Mouse (Mus musculus): ENCODE data around the gene Fuz. TPM values are rescaled to one million over a fixed set of nuclear protein-coding genes. Genes with fewer than 3 reads are reported as not detected.
"Not testable (repeated sequence)": the region's sequence is repeated elsewhere in the genome, so short reads cannot be mapped to it uniquely, and the experiment has no call there.

Gene Fuz
- total RNA-seq, 4 experiments from 2014 or later, result 21.8 to 28.6 (median 24.0) TPM

DNA sequence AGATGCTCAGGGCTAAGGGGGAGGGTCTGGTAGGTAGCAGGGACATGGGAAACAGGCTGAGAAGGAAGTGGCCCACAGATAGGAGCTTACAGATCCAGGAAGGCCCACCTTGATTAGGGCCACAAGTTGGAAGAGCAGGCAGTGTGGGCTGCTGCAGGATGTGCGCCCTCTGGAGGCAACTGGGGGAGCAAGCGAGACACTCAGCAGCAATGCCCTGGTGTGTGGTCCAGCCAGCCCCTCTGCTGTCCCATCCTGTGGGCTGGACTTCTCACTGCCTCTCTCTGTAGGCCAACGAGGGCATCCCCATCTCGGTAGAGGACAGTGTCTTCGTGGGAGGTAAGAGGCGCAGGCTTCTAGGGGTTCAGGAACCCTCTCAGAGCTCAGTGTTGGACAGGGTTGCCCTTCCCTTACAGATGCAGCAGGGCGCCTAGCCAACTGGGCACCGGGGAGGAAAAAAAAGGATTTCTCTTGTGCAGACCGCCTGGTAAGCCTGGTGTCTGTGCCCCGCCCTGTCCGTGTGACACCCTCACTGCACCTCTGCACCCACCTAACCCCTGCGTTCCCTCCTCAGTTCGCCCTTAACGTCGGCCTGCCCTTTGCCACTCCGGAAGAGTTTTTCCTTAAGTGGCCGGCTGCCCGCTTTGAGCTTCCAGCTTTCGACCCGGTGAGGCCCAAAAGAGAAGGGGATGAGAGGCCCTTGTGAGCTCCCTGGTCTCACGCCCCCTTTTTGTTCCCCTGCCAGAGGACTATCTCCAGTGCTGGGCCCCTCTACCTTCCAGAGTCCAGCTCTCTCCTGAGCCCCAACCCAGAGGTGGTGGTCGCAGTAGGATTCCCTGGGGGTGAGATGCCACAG, 35.1 kb upstream of the Fuz start:
- DNase-seq (ENCODE audit: low spot score in 2 of 2), result no peak

GRCm38 (mm10) chr7:44861429-44861816, 34.5 kb upstream of the Fuz start:
- DNase-seq (ENCODE audit: low spot score in 2 of 2), result no peak

GRCm38 (mm10) chr7:44862434-44862833, 33.4 kb upstream of the Fuz start:
- DNase-seq (ENCODE audit: low spot score in 2 of 2), result no peak

- no peak for DNase-seq (ENCODE audit: low spot score in 2 of 2)
These were observed 32.7 kb upstream of the Fuz start for GRCm38 (mm10) chr7:44863210-44863609.

DNA sequence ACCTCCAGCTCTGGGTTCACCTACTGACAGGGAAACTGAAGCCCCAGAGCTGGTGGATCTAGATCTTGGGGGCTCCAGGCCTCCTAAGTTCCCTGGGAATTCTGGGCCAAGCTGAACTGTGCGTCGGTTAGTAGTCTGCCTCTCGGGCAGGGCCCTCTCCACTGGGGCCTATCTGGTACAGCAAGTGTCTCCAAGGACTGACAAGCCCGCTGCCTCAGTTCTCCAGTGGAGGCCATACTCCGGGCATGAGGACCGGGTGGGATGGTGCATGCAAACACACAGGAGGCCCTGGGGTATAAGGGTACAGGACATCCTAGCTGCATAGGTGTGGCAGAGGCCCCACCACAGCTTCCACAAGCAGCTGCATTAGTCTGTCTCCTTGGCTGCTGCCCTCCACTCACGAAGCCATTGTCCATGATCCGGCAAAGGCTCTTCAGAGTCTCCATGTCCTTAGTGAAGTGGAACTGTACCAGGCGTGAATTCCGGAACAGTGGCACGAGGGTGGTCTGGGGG, 31.8 kb upstream of the Fuz start:
- DNase-seq (ENCODE audit: low spot score in 2 of 2), result no peak

DNA sequence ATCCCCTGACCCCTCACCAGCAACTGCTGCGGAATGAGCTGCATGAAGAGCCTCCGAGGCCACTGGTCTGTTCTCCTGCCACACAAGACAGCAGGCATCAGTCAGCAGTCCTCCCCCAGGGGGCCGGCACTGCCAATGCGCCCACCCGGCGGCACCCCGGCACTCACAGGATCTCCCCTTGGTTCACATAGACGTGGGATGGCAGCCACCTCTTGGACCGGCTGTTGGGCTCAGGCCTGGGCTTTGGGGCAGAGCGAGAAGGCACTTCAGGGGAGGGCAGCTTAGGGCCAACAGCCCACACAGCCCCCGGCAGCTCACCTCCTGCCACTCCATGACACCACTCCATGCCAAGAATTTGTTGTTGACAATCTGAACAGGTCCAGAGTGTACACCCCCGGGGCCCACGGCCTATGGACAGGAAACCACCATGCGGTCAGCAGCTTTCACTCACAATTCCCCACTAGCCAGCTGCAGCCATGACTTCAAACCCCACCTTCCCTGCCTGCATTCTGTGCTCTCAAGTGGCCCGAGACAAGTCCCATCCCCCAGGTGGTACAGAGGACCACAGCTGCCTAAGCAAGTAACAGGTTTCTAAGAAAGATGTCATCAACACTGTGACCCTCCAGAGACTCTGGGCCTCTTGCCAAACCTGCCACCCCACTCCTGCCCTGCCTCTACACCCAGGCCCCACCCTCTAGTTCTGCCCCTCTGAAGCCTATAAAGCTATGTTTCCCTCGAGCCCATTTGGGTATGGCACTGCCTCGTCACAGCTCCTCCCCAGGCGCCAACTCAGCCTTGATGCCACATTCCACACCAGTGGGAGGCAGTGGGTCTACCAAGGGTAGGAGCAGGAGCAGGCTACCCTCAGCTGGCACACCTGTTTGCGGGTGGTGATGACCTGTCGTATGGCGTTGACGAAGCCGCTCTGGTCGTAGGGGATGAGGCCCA, 31.0 kb upstream of the Fuz start:
- no peak for DNase-seq (ENCODE audit: low spot score in 2 of 2)

DNA sequence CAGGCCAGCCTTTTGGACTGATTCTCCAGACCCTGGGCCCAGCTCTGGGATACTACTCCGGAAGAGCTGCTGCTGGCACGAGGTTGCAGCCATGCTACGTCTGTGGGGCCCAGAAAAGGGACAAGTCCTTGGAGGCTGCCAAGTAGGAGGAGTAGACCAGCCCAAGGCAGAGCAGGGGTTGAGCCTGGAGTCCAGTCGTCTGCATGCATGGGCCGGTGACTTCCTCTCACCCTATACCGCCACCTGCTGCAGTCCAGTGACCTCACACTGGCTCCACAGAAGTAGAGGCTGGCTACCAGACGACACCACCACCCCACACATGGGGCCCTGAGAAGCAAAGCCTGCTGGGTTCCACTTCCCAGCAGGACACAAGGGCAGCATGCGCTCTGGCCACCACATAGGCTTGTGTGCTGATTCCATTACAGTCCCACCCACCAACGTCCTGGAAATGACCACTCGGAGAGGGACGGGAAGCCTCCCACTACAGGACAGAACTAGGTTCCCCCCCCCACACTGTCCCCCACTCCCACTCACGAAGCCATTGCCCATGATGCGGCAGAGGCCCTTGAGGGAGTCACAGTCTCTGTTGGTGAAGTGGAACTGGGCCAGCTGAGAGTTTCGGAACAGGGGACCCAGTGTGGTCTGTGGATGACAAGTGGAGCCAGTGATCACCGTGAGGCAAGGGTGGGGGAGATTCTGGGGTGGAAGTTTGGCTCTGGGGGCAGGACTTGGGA, 29.4 kb upstream of the Fuz start:
- no peak for DNase-seq (ENCODE audit: low spot score in 2 of 2)

GRCm38 (mm10) chr7:44867010-44867702, 28.7 kb upstream of the Fuz start:
- no peak for DNase-seq (ENCODE audit: low spot score in 2 of 2)

GRCm38 (mm10) chr7:44867802-44868201, 28.1 kb upstream of the Fuz start:
- no peak for DNase-seq (ENCODE audit: low spot score in 2 of 2)

GRCm38 (mm10) chr7:44868465-44868864, 27.4 kb upstream of the Fuz start:
- no peak for DNase-seq (ENCODE audit: low spot score in 2 of 2)

DNA sequence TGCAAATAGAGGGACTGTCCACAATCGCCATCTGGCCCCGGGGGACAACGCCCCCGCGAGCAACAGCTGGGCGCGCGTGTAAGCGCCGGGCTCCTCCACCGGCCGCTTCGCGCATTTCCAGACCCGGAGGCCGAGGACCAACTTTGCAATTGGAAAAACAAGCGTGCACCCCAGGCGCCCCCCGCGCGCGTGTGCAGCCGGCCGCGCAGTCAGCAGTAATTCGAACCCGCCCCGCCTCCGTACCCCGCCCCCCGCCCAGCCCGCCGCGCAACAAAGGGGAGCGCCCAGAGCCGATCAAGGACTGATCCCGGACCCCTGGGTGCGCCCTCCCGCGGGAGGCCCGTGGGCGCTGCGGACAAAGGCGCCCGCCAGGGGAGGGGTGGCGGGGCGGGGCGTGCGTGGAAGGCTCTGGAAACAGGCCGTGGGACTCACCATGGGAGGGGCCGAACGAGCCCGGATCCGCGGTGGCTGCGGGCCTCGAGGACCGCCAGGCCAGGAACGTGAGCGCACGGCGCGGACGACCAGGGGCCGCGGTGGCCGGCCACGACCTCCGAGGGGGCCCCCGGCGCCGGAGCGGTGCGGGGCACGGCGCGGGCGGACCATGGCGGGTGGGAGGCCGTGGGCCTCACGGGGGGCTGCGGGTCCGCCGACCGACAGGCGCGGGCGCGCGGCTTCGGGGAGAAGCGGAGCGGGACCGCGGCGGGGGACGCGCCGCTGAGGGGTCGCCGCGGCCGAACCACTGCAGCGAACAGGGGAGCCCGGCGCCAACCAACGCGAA, 26.8 kb upstream of the Fuz start:
- DNase-seq (ENCODE audit: low spot score in 2 of 2), result no peak

DNA sequence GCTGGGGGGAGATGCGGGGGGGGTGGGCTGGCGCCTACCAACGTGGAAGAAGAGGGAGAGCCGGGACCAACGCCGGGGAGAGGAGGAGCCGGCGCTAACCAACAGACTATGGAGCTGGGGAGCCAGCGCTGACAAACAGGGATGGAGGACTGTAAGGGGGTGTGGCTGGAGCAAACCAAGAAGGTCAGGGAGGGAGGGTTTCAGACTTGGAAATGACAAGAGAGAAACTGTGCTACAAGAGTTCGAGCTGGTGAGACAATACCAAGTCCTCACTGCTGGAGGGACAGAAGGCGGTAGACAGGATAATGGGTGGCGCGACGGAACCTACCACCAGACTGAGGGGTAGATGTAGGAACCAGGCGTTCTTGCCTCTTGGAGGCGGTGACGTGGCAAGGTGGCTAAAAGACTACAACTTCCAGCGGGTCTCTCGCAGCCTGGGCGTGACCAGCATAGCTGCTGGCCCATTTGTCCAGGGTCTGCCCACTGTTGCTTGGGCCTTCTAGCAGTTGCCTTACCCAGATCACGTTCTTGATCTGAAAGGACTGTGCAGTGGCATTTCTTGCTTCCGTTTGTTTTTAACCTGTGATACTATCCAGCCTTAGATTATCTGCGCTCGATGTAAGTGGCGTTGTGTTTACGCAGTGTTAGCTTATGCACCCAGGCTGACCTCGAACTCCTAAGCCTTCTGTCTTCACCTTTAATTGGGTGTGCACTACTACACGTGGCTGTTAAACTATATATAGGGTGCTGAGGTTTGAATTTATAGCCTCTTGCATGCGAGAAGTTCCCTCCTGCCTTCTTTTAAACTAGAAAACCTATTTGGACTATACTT, 26.0 kb upstream of the Fuz start, which contains the start of gene Ptov1:
Ptov1 (minus strand) TSS at position 92 of the 832 bp plus-strand sequence.
- peak; percentile 85 to 99 for DNase-seq (ENCODE audit: low spot score in 2 of 2)

- DNase-seq (ENCODE audit: low spot score in 2 of 2), result no peak
These were observed 25.3 kb upstream of the Fuz start for GRCm38 (mm10) chr7:44870614-44871013.

DNA sequence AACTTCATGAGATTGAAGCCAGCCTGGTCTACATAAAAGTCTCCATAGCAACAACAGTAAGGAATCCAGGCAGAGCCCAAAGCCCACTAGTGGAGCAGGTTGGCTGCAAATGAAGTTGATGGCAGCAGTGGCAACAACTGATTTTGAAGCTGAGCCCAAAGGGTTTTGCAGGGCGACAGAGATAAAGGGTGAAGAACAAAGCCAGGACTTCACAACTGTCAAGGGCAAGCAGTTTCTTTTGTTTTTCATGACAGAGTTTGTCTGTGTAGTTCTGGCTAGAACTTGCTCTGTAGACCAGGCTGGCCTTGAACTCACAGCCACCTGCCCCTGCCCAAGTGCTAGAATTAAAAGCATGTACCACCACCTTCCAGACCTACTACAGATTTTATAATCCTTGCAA, 24.7 kb upstream of the Fuz start:
- DNase-seq (ENCODE audit: low spot score in 2 of 2), result no peak

DNA sequence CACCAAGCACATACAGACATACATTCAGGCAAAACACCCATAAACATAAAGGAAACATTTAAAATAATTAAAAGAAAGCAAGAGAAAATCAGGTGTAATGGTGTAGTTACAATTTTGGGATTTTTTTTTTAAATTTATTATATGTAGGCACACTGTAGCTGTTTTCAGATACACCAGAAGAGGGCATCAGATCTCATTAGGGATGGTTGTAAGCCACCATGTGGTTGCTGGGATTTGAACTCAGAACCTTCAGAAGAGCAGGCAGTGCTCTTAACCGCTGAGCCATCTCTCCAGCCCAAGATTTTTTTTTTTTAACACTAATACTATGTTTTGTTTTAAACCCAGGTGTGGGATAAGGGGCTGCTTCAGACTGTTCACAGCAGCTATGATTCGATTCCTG, 24.1 kb upstream of the Fuz start:
- not testable (repeated sequence) for DNase-seq (ENCODE audit: low spot score in 2 of 2)

DNA sequence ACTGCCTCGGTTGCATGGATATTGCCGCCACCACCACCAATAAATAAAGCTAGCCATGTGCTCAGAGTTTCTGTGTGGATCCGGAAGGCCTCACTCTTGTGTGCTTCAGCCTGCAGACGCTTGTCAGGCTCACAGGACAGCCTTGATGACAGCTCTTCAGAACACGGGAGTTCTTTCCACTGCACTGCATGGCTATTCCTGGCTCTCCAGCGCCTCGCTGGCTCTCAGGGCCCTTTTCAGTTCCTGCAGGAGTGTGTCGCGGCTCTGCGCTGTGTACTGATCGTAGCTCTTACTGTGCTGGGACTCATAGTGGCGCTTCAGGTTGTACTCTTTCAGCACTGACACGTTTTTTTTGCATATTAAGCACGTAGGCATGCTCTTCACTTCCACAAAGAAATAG, 18.0 kb upstream of the Fuz start:
- no peak for DNase-seq (ENCODE audit: low spot score in 2 of 2)

DNA sequence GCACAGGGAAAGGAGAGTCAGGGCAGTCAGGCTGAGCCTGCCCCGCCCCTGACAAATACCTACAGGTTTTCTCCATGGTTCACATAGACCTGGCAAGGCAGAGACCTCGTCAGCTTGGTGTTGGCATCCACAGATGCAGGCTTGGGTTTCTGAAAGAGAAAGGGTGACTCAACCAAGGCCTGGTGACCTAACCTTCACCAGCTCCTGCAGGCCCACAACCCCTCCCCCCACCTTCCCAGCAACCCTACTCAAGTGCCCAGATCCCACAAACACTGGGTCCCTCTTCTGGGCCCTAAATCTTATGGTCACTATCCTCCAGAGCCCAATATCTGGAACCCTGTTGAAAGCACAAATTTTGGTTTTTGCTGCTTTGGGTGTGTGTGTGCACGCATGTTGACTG, 12.8 kb upstream of the Fuz start:
- no peak for DNase-seq (ENCODE audit: low spot score in 2 of 2)

DNA sequence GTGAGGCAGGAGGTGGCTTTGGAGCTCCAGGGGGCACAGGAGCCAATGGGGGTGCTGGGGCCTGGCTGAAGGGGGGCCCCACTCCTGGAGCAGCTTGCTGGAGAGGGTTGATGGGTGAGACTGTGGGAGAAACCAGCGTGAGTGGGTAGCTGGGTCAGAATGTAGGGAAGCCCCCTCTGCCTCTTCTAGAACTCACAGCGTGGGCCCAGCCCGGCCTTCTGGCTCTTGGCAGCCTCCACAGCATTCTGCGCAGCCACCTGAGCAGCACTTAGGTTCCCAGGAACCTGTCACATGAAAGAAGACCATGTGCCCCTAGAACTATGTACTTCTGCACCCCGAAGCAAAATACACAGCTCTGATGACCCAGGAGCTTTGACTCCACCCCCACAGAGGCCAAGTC, 11.2 kb upstream of the Fuz start:
- no peak for DNase-seq (ENCODE audit: low spot score in 2 of 2)

GRCm38 (mm10) chr7:44886964-44887363, 8.9 kb upstream of the Fuz start:
- no peak for DNase-seq (ENCODE audit: low spot score in 2 of 2)
